In the genomic region with DNA sequence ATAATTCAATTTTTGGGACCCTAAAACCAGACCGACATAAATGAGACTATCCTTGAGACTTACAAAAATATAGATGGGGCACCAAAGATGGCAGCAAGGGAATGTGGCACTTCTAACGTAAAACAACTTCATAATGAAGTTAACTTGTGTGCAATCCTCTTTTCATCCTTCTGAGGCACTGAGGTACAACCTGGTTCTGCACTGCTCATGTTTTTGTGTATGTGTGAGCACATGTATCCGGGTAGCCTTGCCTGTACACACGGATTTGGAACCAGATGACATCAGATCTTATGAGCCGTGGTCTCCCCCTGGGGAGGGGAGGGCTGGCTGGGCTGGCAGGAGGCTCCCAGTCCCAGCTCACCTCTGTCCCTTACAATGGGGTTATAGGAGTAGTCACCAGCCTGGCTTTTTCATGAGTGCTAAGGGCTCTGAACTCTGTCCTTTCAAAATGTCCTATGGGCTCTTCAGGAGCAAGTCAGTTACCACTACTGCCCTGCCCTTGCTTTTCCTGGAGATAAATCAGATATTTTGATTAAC, we compare ENCODE assay signal across 17 mouse cellular contexts. TPM values are rescaled to one million over a fixed set of nuclear protein-coding genes. Genes with fewer than 3 reads are reported as not detected.
DNase-seq lines count a peak whose midpoint lies in the region; ATAC-seq and TF ChIP-seq lines count a peak whose summit lies in the region.
"Had no signal": no experiment of that assay in that cellular context is flagged by ENCODE, and none has a peak within 500 bp of the region (broad histone marks: within the 10 kb centered on the region; RNA-seq: fewer than 3 reads in every experiment).

No protein-coding gene starts in this region.

- H3K4me3 ChIP-seq in kidney, embryonic 14.5 days (ENCODE audit: low read length): no peak overlapping the region
- no peak overlapping the region for H3K4me3 ChIP-seq in MEL (ENCODE audit: control insufficient read depth in 1 of 2, insufficient read depth in 1 of 2, low read depth in 2 of 2, low read length in 2 of 2)
- H3K4me3 ChIP-seq: forebrain, embryonic 12.5 days; heart, embryonic 12.5 days; limb, embryonic 13.5 days had no signal

- H3K27me3 ChIP-seq in kidney, embryonic 14.5 days (ENCODE audit: control insufficient read depth, insufficient read depth, low read length): no peaks in the 10 kb centered on the region
- H3K27me3 ChIP-seq in MEL (ENCODE audit: control insufficient read depth in 1 of 2, insufficient read depth in 2 of 2, low read length in 2 of 2): no peaks in the 10 kb centered on the region
- H3K27me3 ChIP-seq: forebrain, embryonic 12.5 days; heart, embryonic 12.5 days; limb, embryonic 13.5 days had no signal

- 84% methylated on average over 5 of the region's 5 CpGs for WGBS in kidney, embryonic 14.5 days

- TF ChIP-seq RAD21 in MEL (IDR thresholded peaks at IDR 0.05; ENCODE audit: low read depth, low read length): no peak

- no peaks in the 10 kb centered on the region; the same call in 1 of the 2 replicates for H3K79me2 ChIP-seq in MEL (ENCODE audit: control insufficient read depth, insufficient read depth, low read length, poor library complexity)

- no peak for TF ChIP-seq POLR2A in MEL (IDR thresholded peaks at IDR 0.05; ENCODE audit: control insufficient read depth in 1 of 2, insufficient read depth in 1 of 2, low read depth in 1 of 2, low read length in 2 of 2, poor library complexity in 1 of 2)

- peaks cover 19% of the 10 kb centered on the region for H3K36me3 ChIP-seq in kidney, embryonic 14.5 days (ENCODE audit: control insufficient read depth, insufficient read depth, low read length)
- H3K36me3 ChIP-seq in MEL (ENCODE audit: control insufficient read depth in 1 of 2, insufficient read depth in 2 of 2, low read length in 2 of 2): peaks cover 0 to 11% of the 10 kb centered on the region in 2 experiments; a peak in 2 of 4 replicates

- ATAC-seq in kidney, embryonic 14.5 days (ENCODE audit: low FRiP score, low TSS enrichment): 0 out of 2 replicates have a peak, but pooled peaks have one; percentile 49
- ATAC-seq in megakaryocyte-erythroid progenitor cell, adult 5-6 weeks (replicated peaks; ENCODE audit: low FRiP score, low TSS enrichment, poor library complexity, severe bottlenecking): 0 out of 2 replicates have a peak, but pooled peaks have one; percentile 14

- no peak for TF ChIP-seq CTCF in MEL (IDR thresholded peaks at IDR 0.05 in 2 of 3, conservative IDR thresholded peaks at IDR 0.05 in 1 of 3; ENCODE audit: control insufficient read depth in 1 of 3, insufficient read depth in 1 of 3, low read depth in 2 of 3, low read length in 3 of 3, poor library complexity in 1 of 3, severe bottlenecking in 1 of 3)

- DNase-seq in kidney, adult 9 months: no peak
- DNase-seq in 3134 (ENCODE audit: extremely low read depth, insufficient read length, low spot score) (peak; percentile 4), MEL (ENCODE audit: low read depth, low spot score) (no peak)
- DNase-seq in gastrocnemius, adult 18-20 months (ENCODE audit: low spot score): no peak
- no peak for DNase-seq in spleen, adult 12 weeks (ENCODE audit: low spot score)
- DNase-seq: cerebellum, postnatal 14 days; embryo, embryonic 11 days; kidney, adult 11 months; kidney, postnatal 14 days; lung, adult 2 months; lung, postnatal 4 days; thymus, adult 2 months had no signal

- no peak overlapping the region for H3K9ac ChIP-seq in kidney, embryonic 14.5 days (ENCODE audit: low read depth, low read length)
- no peak overlapping the region for H3K9ac ChIP-seq in MEL (ENCODE audit: control insufficient read depth, low read depth, low read length, poor library complexity, severe bottlenecking)
- H3K9ac ChIP-seq: forebrain, embryonic 12.5 days; heart, embryonic 12.5 days; limb, embryonic 13.5 days had no signal

- H3K9me3 ChIP-seq in kidney, embryonic 14.5 days (ENCODE audit: control insufficient read depth, low read length): peaks cover 5% of the 10 kb centered on the region
- H3K9me3 ChIP-seq in MEL (replicated peaks; ENCODE audit: insufficient read depth, low read length): no peaks in the 10 kb centered on the region
- H3K9me3 ChIP-seq: forebrain, embryonic 12.5 days had no signal

- no peak for TF ChIP-seq EP300 in MEL (IDR thresholded peaks at IDR 0.05; ENCODE audit: low read depth in 1 of 2, low read length in 2 of 2)

- no peak overlapping the region for H3K4me2 ChIP-seq in kidney, embryonic 14.5 days (replicated peaks; ENCODE audit: low read depth, low read length)
- H3K4me2 ChIP-seq: forebrain, embryonic 12.5 days; heart, embryonic 12.5 days; limb, embryonic 13.5 days had no signal

- no peaks in the 10 kb centered on the region for H3K4me1 ChIP-seq in kidney, embryonic 14.5 days (ENCODE audit: control insufficient read depth, insufficient read depth, low read length)
- no peaks in the 10 kb centered on the region for H3K4me1 ChIP-seq in MEL (ENCODE audit: control insufficient read depth in 1 of 2, insufficient read depth in 2 of 2, low read length in 2 of 2)
- H3K4me1 ChIP-seq: forebrain, embryonic 12.5 days; limb, embryonic 13.5 days had no signal

- H3K27ac ChIP-seq in kidney, embryonic 14.5 days (ENCODE audit: low read depth, low read length): no peak overlapping the region
- H3K27ac ChIP-seq in MEL (ENCODE audit: control insufficient read depth, low read depth, low read length): no peak overlapping the region
- H3K27ac ChIP-seq: forebrain, embryonic 12.5 days; limb, embryonic 13.5 days had no signal

TF ChIP-seq in MEL, 35 proteins besides CTCF, POLR2A, EP300 and RAD21:
- TF ChIP-seq CHD1 (IDR thresholded peaks at IDR 0.05; ENCODE audit: low read depth, low read length) (no peak), POLR2AphosphoS2 (IDR thresholded peaks at IDR 0.05; ENCODE audit: low read length) (peak; percentile 34; the same call in 1 of the 2 replicates), HCFC1 (IDR thresholded peaks at IDR 0.05; ENCODE audit: low read depth, low read length) (no peak), POLR2AphosphoS5 (IDR thresholded peaks at IDR 0.05; ENCODE audit: borderline replicate concordance, low read depth, low read length) (0 out of 2 replicates have a peak, but pooled peaks have one; percentile 57), MAX (IDR thresholded peaks at IDR 0.05; ENCODE audit: low read length) (no peak), ETS1 (IDR thresholded peaks at IDR 0.05; ENCODE audit: low read depth, low read length) (no peak)

RNA-seq across cellular contexts. Expression of a gene that starts 14.5 kb away (rescaled TPM):
- 66.0 and 86.2 TPM in 2 replicates for polyA plus RNA-seq in kidney, embryonic 14.5 days (2014; fragmentation: Nextera tagmentation; extraction: Ambion mirVana)
- 16.4 and 17.5 TPM in 2 replicates for total RNA-seq in MEL (2012; rRNA removed)
- polyA plus RNA-seq in MEL (2012; ENCODE audit: insufficient read depth in 1 of 2, insufficient read length in 2 of 2, low read depth in 1 of 2, low replicate concordance in 2 of 2, missing spikeins in 1 of 2): 10 to 100 TPM in 1 of 2 experiments, not detected in 1; 42.3 TPM
- 63.8 and 87.8 TPM in 2 replicates for total RNA-seq in megakaryocyte-erythroid progenitor cell, adult 5-6 weeks (2014; fragmentation: Nextera tagmentation)
- 70.9 and 73.3 TPM in 2 replicates for total RNA-seq in megakaryocyte-erythroid progenitor cell, adult 5-6 weeks (2017)
- 10 to 100 TPM; 33.8 to 35.5 TPM for total RNA-seq in gastrocnemius, adult 18-20 months (2021)

RNA-seq across cellular contexts. Expression of a gene that starts 14.6 kb away (rescaled TPM):
- polyA plus RNA-seq in kidney, embryonic 14.5 days (2014; fragmentation: Nextera tagmentation; extraction: Ambion mirVana): 77.1 and 97.6 TPM in 2 replicates
- 32.6 and 35.8 TPM in 2 replicates for total RNA-seq in MEL (2012; rRNA removed)
- 10 to 100 TPM; 44.9 to 71.2 TPM for polyA plus RNA-seq in MEL (2012; ENCODE audit: insufficient read depth in 1 of 2, insufficient read length in 2 of 2, low read depth in 1 of 2, low replicate concordance in 2 of 2, missing spikeins in 1 of 2)
- total RNA-seq in megakaryocyte-erythroid progenitor cell, adult 5-6 weeks (2014; fragmentation: Nextera tagmentation): 80.4 and 93.7 TPM in 2 replicates
- 82.5 and 90.6 TPM in 2 replicates for total RNA-seq in megakaryocyte-erythroid progenitor cell, adult 5-6 weeks (2017)
- total RNA-seq in gastrocnemius, adult 18-20 months (2021): under 1 TPM; 0.84 to 0.95 TPM

RNA-seq across cellular contexts. Expression of a gene that starts 37.3 kb away (rescaled TPM):
- 2.6 and 2.9 TPM in 2 replicates for polyA plus RNA-seq in kidney, embryonic 14.5 days (2014; fragmentation: Nextera tagmentation; extraction: Ambion mirVana)
- total RNA-seq in MEL (2012; rRNA removed): 77.1 and 157 TPM in 2 replicates
- polyA plus RNA-seq in MEL (2012; ENCODE audit: insufficient read depth in 1 of 2, insufficient read length in 2 of 2, low read depth in 1 of 2, low replicate concordance in 2 of 2, missing spikeins in 1 of 2): 1 to 10 TPM in 1 of 2 experiments, not detected in 1; 7.4 TPM
- 37.5 and 41.1 TPM in 2 replicates for total RNA-seq in megakaryocyte-erythroid progenitor cell, adult 5-6 weeks (2014; fragmentation: Nextera tagmentation)
- 8.1 and 34.3 TPM in 2 replicates for total RNA-seq in megakaryocyte-erythroid progenitor cell, adult 5-6 weeks (2017)
- 1 to 10 TPM; 1.3 to 1.8 TPM for total RNA-seq in gastrocnemius, adult 18-20 months (2021)
- polyA plus RNA-seq: lung, adult 2 months; thymus, adult 2 months had no signal

Comparison
In these comparisons a context has a peak if more than half of its experiments do, and no peak if none do; other contexts are left out.
1. RNA of a gene that starts 14.6 kb away (total RNA-seq): 80.4 to 93.7 TPM in megakaryocyte-erythroid progenitor cell, adult 5-6 weeks and 32.6 to 35.8 TPM in MEL; 0.84 to 0.95 TPM in gastrocnemius, adult 18-20 months; every median in the first group is over 10 times any median in the second.